In genomic region chr2:156235847-156236246, GRCm38 (mm10) we compare ENCODE assay signal across 8 mouse cellular contexts. TPM values are rescaled to one million over a fixed set of nuclear protein-coding genes. Genes with fewer than 3 reads are reported as not detected.
DNase-seq lines count a peak whose midpoint lies in the region; ATAC-seq and TF ChIP-seq lines count a peak whose summit lies in the region.
"Had no signal": no experiment of that assay in that cellular context is flagged by ENCODE, and none has a peak within 500 bp of the region (broad histone marks: within the 10 kb centered on the region; RNA-seq: fewer than 3 reads in every experiment).

No protein-coding gene starts in this region.

- peak; percentile 66 for DNase-seq in brain, embryonic 14.5 days (ENCODE audit: low read depth)
- DNase-seq in kidney, postnatal 25 days, result peak; percentile 66 to 75
- peak; percentile 65 to 77 for DNase-seq in lung, postnatal 4 days
- no peak for DNase-seq in forebrain, embryonic 11.5 days (ENCODE audit: low spot score)

- no peak for TF ChIP-seq POLR2A in brain, embryonic 14.5 days (IDR thresholded peaks at IDR 0.05; ENCODE audit: borderline replicate concordance, extremely low read depth, insufficient read depth, insufficient read length, poor library complexity, severe bottlenecking)

- H3K4me2 ChIP-seq in forebrain, embryonic 11.5 days (ENCODE audit: low read depth, low read length, severe bottlenecking), result no peak overlapping the region
- H3K4me2 ChIP-seq: limb, embryonic 12.5 days had no signal

- peaks cover 72% of the 10 kb centered on the region for H3K4me1 ChIP-seq in megakaryocyte, embryonic 14.5 days
- H3K4me1 ChIP-seq in forebrain, embryonic 11.5 days (replicated peaks; ENCODE audit: control insufficient read depth, insufficient read depth, low read length), result no peaks in the 10 kb centered on the region

- no peak for TF ChIP-seq CTCF in brain, embryonic 14.5 days (IDR thresholded peaks at IDR 0.05; ENCODE audit: borderline replicate concordance, extremely low read depth, insufficient read depth, insufficient read length)

- no peaks in the 10 kb centered on the region for H3K27me3 ChIP-seq in megakaryocyte, embryonic 14.5 days (replicated peaks)
- no peaks in the 10 kb centered on the region for H3K27me3 ChIP-seq in forebrain, embryonic 11.5 days (ENCODE audit: control insufficient read depth, insufficient read depth, low read length)
- H3K27me3 ChIP-seq: limb, embryonic 12.5 days had no signal

- 92% methylated on average over 4 of the region's 4 CpGs for WGBS in forebrain, embryonic 11.5 days

- H3K27ac ChIP-seq in forebrain, embryonic 11.5 days (ENCODE audit: low read depth, low read length), result no peak overlapping the region
- H3K27ac ChIP-seq: limb, embryonic 12.5 days had no signal

- H3K9me3 ChIP-seq in megakaryocyte, embryonic 14.5 days, result no peaks in the 10 kb centered on the region
- no peaks in the 10 kb centered on the region for H3K9me3 ChIP-seq in forebrain, embryonic 11.5 days (ENCODE audit: control insufficient read depth, low read length)
- H3K9me3 ChIP-seq: limb, embryonic 12.5 days had no signal

- peaks cover 35% of the 10 kb centered on the region for H3K36me3 ChIP-seq in megakaryocyte, embryonic 14.5 days (replicated peaks; ENCODE audit: low read length)
- no peaks in the 10 kb centered on the region; the same call in 1 of the 2 replicates for H3K36me3 ChIP-seq in forebrain, embryonic 11.5 days (ENCODE audit: control insufficient read depth, insufficient read depth, low read length)

- peak overlapping the region; percentile 53 for H3K4me3 ChIP-seq in megakaryocyte, embryonic 14.5 days (replicated peaks)
- no peak overlapping the region for H3K4me3 ChIP-seq in forebrain, embryonic 11.5 days (ENCODE audit: low read depth, low read length)
- H3K4me3 ChIP-seq: limb, embryonic 12.5 days had no signal

- H3K9ac ChIP-seq in forebrain, embryonic 11.5 days (ENCODE audit: low read length), result no peak overlapping the region
- H3K9ac ChIP-seq: limb, embryonic 12.5 days had no signal

- no peak for ATAC-seq in megakaryocyte, adult 5-6 weeks (ENCODE audit: poor library complexity, severe bottlenecking)
- no peak for ATAC-seq in forebrain, embryonic 11.5 days (replicated peaks; ENCODE audit: low FRiP score)
- no peak for ATAC-seq in erythroblast, adult 5-6 weeks (replicated peaks; ENCODE audit: low FRiP score, poor library complexity, severe bottlenecking)

RNA-seq across cellular contexts. Expression of gene Phf20, which starts 39.6 kb away (rescaled TPM):
- 31.7 and 56.9 TPM in 2 replicates for polyA plus RNA-seq in megakaryocyte, embryonic 14.5 days (2012; ENCODE audit: insufficient read depth, low replicate concordance)
- 25.9 and 34.6 TPM in 2 replicates for total RNA-seq in megakaryocyte, adult 5-6 weeks (2015)
- 27.1 and 55.5 TPM in 2 replicates for total RNA-seq in megakaryocyte, adult 5-6 weeks (2017)
- polyA plus RNA-seq in brain, embryonic 14.5 days (2012; rRNA removed), result 28.8 and 31.4 TPM in 2 replicates
- polyA plus RNA-seq in forebrain, embryonic 11.5 days (2014; fragmentation: Nextera tagmentation; extraction: Ambion mirVana), result 87.7 and 92.9 TPM in 2 replicates
- 12.7 and 13.6 TPM in 2 replicates for total RNA-seq in erythroblast, adult 5-6 weeks (2015; ENCODE audit: low replicate concordance)
- 7.1 and 15.3 TPM in 2 replicates for total RNA-seq in erythroblast, adult 5-6 weeks (2017; ENCODE audit: low replicate concordance)

RNA-seq across cellular contexts. Expression of gene Rbm39, which starts 55.8 kb away (rescaled TPM):
- polyA plus RNA-seq in megakaryocyte, embryonic 14.5 days (2012; ENCODE audit: insufficient read depth, low replicate concordance), result 68.5 and 230 TPM in 2 replicates
- total RNA-seq in megakaryocyte, adult 5-6 weeks (2015), result 443 and 462 TPM in 2 replicates
- 508 and 552 TPM in 2 replicates for total RNA-seq in megakaryocyte, adult 5-6 weeks (2017)
- polyA plus RNA-seq in brain, embryonic 14.5 days (2012; rRNA removed), result 133 and 188 TPM in 2 replicates
- 630 and 681 TPM in 2 replicates for polyA plus RNA-seq in forebrain, embryonic 11.5 days (2014; fragmentation: Nextera tagmentation; extraction: Ambion mirVana)
- 528 and 548 TPM in 2 replicates for total RNA-seq in erythroblast, adult 5-6 weeks (2015; ENCODE audit: low replicate concordance)
- total RNA-seq in erythroblast, adult 5-6 weeks (2017; ENCODE audit: low replicate concordance), result 550 and 778 TPM in 2 replicates
